Mouse (Mus musculus) E14TG2a.4 (cell line): Measurements from ENCODE around the gene Abce1.

Experiments
- CTCF ChIP-seq: conservative IDR thresholded peaks from 2 replicates; pipeline ENCODE4 v1.5.1; 2014; ENCODE audit warnings: low read length
- NANOG ChIP-seq: IDR thresholded peaks from 2 replicates; pipeline ENCODE4 v1.6.1; 2014; ENCODE audit warnings: borderline replicate concordance, low read length, mixed read lengths

- TF ChIP-seq CTCF: peak; percentile 63
- no peak for TF ChIP-seq NANOG
Observed at GRCm38 (mm10) chr8:79734304-79734703, 22.8 kb upstream of the Abce1 start.
